Mouse (Mus musculus): ENCODE measurements around the gene Ptpn14. TPM values are rescaled to one million over a fixed set of nuclear protein-coding genes. Genes with fewer than 3 reads are reported as not detected.
A peak's percentile ranks its signal among the peaks of the same experiment; 100 is the strongest.

Gene Ptpn14
- polyA plus RNA-seq, 1 experiment from 2014 or later = 56.8 TPM

DNA sequence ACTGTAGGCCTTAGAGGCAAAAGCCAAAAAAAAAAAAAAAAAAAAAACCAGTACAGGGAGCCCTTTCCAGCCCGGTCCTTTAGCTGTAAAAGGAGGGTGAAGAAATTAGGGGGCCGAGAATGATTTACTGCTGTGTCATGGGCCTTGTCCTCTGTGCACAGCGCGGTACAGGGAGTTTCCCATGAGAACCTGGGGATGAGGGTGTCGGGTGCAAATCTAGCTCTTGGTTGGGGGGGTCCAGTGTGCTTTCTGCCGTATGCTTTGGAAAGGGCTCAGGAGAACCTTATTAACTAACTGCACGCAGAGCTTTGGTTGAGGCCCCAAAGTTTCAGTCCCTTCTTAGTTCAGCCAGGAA is 29.0 kb downstream of the Ptpn14 start:
- ChIA-PET POLR2A (interaction anchor here (0.7 to 1.0 kb wide), 4 partner anchors 8 to 59 kb away, joined by 3 to 6 read pairs (median 4); no protein-coding TSS in a partner anchor), CTCF (interaction anchor here (0.9 kb wide), 1 partner anchor 13 kb away, joined by 3 read pairs; no protein-coding TSS in a partner anchor)
- no peak for DNase-seq (ENCODE audit: low read depth, low spot score)
- H3K27me3 ChIP-seq = no peaks in the 10 kb centered on the region
- in situ Hi-C loops (cut with MboI; ENCODE audit: low pct_unique_long_range_greater_than_20kb) = no loop called here
- no peak for ATAC-seq
- no peak for TF ChIP-seq CTCF (IDR thresholded peaks at IDR 0.05)

DNA sequence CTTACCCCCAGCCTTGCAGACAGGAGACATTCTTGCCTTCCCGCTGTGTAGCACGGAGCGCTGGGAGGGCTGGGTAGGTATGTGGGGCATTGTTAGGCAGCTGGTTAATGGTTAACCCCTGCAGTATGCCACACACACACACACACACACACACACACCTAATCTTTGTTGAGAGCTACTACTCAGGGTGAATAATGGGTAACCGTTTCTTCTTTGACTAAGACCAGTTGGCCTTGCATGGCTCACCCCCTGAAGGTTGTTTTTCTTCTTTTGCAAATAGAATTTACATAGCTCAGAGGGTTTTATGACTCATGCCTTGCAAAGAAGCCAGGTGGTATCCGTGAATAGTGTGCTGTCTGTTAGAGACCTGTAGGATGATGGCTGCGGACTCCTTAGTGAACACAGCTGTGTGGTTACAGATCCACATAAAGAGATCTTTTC is 33.5 kb downstream of the Ptpn14 start:
- in situ Hi-C loops (cut with MboI; ENCODE audit: low pct_unique_long_range_greater_than_20kb) = no loop called here
- no peaks in the 10 kb centered on the region for H3K27me3 ChIP-seq
- ChIA-PET CTCF (interaction anchor here (0.8 to 1.5 kb wide), 8 partner anchors 9 to 34 kb away, joined by 3 to 6 read pairs (median 3); partner anchors contain the start of gene Ptpn14), POLR2A (interaction anchor here (0.8 to 2.7 kb wide), 4 partner anchors 12 to 33 kb away, joined by 4 to 8 read pairs (median 6); no protein-coding TSS in a partner anchor)
- ATAC-seq (peak; percentile 87), DNase-seq (ENCODE audit: low read depth, low spot score) (peak; percentile 80)
- no peak for TF ChIP-seq CTCF (IDR thresholded peaks at IDR 0.05)

DNA sequence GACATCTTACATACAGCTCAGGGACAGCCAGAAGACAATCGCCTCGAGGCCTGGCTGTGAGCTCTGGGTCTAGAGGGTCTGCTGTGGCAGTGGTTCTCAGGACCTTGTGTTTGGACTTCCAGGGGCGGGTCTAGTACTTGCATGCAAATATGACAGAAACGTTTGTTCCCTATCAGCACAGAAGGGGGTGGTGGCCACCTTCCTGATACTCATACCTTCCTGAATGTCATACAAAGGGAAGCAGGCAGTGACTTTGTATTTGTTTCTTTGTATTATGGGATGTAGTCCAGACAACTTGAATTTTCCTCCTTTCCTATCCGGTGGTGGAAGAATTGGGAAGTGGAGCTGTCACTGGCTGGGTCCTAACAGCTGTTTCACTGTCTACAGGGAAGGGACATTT is 36.2 kb downstream of the Ptpn14 start:
- TF ChIP-seq CTCF (IDR thresholded peaks at IDR 0.05) = no peak
- no peak for DNase-seq (ENCODE audit: low read depth, low spot score)
- POLR2A ChIA-PET = no interaction called here

DNA sequence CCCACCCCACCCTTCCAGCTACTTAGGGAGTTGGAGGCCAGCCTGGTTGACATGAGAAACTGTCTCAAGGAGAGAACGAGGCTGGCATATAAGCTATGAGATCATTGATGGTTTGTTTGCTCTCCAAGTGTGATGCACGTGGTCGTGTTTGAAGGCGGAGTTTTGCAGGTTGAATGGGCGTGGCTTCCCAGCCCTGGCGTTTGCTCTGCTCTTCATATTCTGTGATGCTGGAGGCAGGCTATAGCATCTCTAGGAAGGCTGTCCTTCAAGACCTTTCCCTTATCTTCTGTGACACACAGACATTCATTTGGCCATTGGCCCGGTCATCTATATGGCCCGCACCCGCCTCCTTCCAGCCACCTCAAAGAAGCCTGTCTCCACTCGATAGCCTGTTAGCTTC is 39.1 kb downstream of the Ptpn14 start:
- TF ChIP-seq CTCF (IDR thresholded peaks at IDR 0.05) = no peak
- in situ Hi-C loops (cut with MboI; ENCODE audit: low pct_unique_long_range_greater_than_20kb) = no loop called here
- POLR2A ChIA-PET = no interaction called here
- DNase-seq (ENCODE audit: low read depth, low spot score) (no peak), ATAC-seq (no peak)
- no peaks in the 10 kb centered on the region for H3K27me3 ChIP-seq
- CTCF ChIA-PET = interaction anchor here (1.2 to 1.5 kb wide), 3 partner anchors 16 to 111 kb away, joined by 3 to 4 read pairs (median 3); no protein-coding TSS in a partner anchor

More for the DNA sequence above, 36.2 kb downstream of the Ptpn14 start:
- in situ Hi-C loops (cut with MboI; ENCODE audit: low pct_unique_long_range_greater_than_20kb) = no loop called here
- no peaks in the 10 kb centered on the region for H3K27me3 ChIP-seq
- no peak for ATAC-seq
- CTCF ChIA-PET = interaction anchor here (1.2 to 1.3 kb wide), 2 partner anchors 11 to 27 kb away, joined by 3 read pairs; no protein-coding TSS in a partner anchor

DNA sequence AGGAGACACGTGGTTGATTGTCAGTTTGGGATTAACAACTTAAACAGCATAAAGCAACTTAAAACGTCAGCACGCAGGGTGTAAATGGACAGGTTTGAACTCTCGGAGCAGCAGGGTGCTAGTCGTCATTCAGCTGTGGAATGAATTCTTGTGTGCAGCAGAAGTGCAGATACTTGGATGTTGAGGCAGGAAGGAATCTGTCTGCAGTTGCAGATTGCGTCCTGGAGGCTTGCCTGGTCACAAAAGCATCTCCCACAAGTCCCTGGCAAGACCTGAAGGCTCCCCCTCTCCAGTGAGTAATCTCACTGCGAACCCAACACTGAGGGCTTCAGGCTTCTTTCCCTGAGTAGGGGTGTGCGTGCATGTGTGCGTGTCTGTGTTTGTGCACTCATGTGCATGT is 39.8 kb downstream of the Ptpn14 start:
- DNase-seq (ENCODE audit: low read depth, low spot score) (no peak), ATAC-seq (no peak)
- no peaks in the 10 kb centered on the region for H3K27me3 ChIP-seq
- POLR2A ChIA-PET = interaction anchor here (1.3 to 1.5 kb wide), 2 partner anchors 9 to 22 kb away, joined by 3 to 4 read pairs; no protein-coding TSS in a partner anchor
- in situ Hi-C loops (cut with MboI; ENCODE audit: low pct_unique_long_range_greater_than_20kb) = no loop called here
- CTCF ChIA-PET = interaction anchor here (1.2 to 1.5 kb wide), 3 partner anchors 15 to 111 kb away, joined by 3 to 4 read pairs (median 3); no protein-coding TSS in a partner anchor
- TF ChIP-seq CTCF (IDR thresholded peaks at IDR 0.05) = no peak

DNA sequence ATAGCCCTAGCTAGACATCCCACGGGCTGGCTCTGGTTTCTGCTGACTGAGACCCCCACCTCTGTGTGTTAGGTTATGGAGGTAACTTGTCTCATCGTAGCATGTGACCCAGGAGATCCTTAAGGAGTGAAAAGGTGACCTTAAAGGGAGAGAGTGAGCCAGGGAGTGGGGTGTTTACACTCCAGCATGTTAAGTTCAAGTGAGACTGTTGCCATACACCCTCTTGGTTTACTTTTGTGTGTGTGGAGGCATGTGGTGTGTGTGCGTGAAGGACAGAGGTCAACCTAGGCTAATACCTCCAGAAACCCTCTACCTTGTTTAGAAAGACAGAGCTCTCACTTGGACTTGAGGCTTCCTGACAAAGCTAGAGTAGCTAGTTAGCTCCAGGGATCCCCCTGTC is 42.4 kb downstream of the Ptpn14 start:
- no peak for TF ChIP-seq CTCF (IDR thresholded peaks at IDR 0.05)
- H3K27me3 ChIP-seq = no peaks in the 10 kb centered on the region
- POLR2A ChIA-PET = interaction anchor here (0.7 to 1.3 kb wide), 3 partner anchors 14 to 17 kb away, joined by 3 read pairs; no protein-coding TSS in a partner anchor
- CTCF ChIA-PET = interaction anchor here (0.7 to 2.0 kb wide), 2 partner anchors 9 to 40 kb away, joined by 3 to 6 read pairs; no protein-coding TSS in a partner anchor
- in situ Hi-C loops (cut with MboI; ENCODE audit: low pct_unique_long_range_greater_than_20kb) = no loop called here
- no peak for DNase-seq (ENCODE audit: low read depth, low spot score)
- ATAC-seq = no peak

DNA sequence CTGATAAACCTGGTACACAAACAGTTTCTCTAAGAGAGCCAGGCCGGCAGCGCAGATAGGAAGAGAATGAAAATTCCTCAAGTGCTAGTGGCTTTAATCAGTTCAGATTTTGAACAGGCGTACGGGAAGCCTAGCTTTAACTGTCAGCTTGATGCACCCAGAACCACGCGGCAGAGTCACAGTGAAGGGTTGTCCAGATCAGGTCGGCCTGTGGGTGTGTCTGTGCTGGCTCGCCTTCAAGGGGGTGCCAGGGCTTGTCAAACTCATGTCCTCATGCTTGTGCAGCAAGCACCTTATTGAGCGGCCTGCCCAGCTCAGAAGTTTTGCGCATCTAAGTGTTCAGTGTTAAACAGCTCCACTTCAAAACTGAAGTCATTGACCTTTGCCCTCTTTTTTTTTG is 44.6 kb downstream of the Ptpn14 start:
- no peak for TF ChIP-seq CTCF (IDR thresholded peaks at IDR 0.05)
- in situ Hi-C loops (cut with MboI; ENCODE audit: low pct_unique_long_range_greater_than_20kb) = no loop called here

DNA sequence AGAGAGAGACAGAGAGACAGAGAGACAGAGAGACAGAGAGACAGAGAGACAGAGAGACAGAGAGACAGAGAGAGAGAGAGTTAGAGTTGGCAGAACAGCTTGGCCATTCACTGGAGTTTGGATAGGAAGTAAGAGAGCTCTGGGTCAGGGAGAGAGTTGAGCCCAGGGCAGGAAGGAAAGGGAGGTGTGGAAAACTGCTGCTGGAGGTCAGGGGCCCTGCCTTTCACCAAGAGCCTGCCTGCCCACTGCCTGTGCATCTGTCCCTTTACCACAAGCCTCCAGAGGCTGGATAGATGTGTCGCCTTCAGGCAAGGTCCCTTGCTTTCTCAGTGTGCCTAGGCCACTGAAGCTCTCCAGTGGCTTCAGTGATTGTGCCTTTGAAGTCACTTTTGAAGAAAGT is 46.7 kb downstream of the Ptpn14 start:
- in situ Hi-C loops (cut with MboI; ENCODE audit: low pct_unique_long_range_greater_than_20kb) = no loop called here
- no peaks in the 10 kb centered on the region for H3K27me3 ChIP-seq
- no peak for DNase-seq (ENCODE audit: low read depth, low spot score)
- TF ChIP-seq CTCF (IDR thresholded peaks at IDR 0.05) = no peak
- CTCF ChIA-PET = interaction anchor here (1.4 kb wide), 1 partner anchor 17 kb away, joined by 3 read pairs; no protein-coding TSS in a partner anchor
- no peak for ATAC-seq
- POLR2A ChIA-PET = interaction anchor here (1.3 kb wide), 1 partner anchor 13 kb away, joined by 4 read pairs; no protein-coding TSS in a partner anchor

More for the DNA sequence above, 44.6 kb downstream of the Ptpn14 start:
- POLR2A ChIA-PET = interaction anchor here (0.7 to 1.3 kb wide), 2 partner anchors 10 to 70 kb away, joined by 3 read pairs; no protein-coding TSS in a partner anchor
- no peak for ATAC-seq
- no peak for DNase-seq (ENCODE audit: low read depth, low spot score)
- no peaks in the 10 kb centered on the region for H3K27me3 ChIP-seq
- CTCF ChIA-PET = interaction anchor here (1.0 to 2.2 kb wide), 2 partner anchors 14 to 45 kb away, joined by 3 to 5 read pairs; no protein-coding TSS in a partner anchor

DNA sequence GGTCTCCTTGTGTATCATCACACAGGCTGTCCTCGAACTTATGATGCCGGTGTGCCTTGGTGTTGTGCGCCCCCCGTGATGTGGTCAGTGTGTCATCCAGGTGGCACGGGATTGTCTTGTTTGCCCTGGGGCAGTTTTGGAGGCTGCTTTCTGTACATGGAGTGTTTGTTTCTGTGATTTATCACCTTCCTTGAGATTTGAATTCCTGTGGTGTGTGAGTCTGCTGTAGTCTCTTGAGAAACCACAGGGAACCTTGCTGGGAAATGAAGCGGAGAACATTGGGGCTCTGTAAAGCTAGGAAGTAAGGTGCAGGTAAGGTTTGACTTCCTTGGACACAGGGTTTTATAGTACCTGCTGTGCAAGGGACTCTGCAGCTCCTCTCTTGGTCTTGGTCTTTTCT is 49.1 kb downstream of the Ptpn14 start:
- ATAC-seq (peak; percentile 51), DNase-seq (ENCODE audit: low read depth, low spot score) (no peak)
- TF ChIP-seq CTCF (IDR thresholded peaks at IDR 0.05) = no peak
- in situ Hi-C loops (cut with MboI; ENCODE audit: low pct_unique_long_range_greater_than_20kb) = no loop called here
- ChIA-PET CTCF (interaction anchor here (1.1 to 1.4 kb wide), 3 partner anchors 14 to 151 kb away, joined by 3 to 5 read pairs (median 4); no protein-coding TSS in a partner anchor), POLR2A (interaction anchor here (0.6 to 1.4 kb wide), 4 partner anchors 9 to 49 kb away, joined by 3 to 4 read pairs (median 4); partner anchors contain the start of gene Ptpn14)
- H3K27me3 ChIP-seq = no peaks in the 10 kb centered on the region

DNA sequence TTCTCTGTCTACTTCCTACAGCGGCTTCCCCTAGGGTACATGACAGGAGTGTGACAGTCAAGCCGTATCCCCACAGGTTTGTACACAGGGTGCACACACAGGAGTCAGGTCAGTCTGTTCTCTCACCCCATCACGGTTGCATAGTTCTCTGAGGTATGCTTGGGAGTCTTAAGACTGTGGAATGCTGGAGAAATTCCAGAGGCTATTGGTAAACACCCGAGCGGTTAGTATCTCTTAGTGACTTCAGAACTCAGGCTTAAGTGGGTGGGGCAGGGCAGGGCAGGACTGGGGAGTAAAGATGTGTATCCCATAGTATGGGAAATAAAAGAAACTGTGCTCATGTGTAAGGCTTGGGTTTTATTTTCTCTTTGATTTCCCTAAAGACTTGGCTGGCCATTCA is 50.3 kb downstream of the Ptpn14 start:
- ChIA-PET POLR2A (interaction anchor here (0.8 kb wide), 1 partner anchor 16 kb away, joined by 7 read pairs; no protein-coding TSS in a partner anchor), CTCF (interaction anchor here (0.7 to 1.2 kb wide), 2 partner anchors 15 to 62 kb away, joined by 3 to 5 read pairs; no protein-coding TSS in a partner anchor)
- no peaks in the 10 kb centered on the region for H3K27me3 ChIP-seq
- peak; percentile 88 for ATAC-seq
- no peak for TF ChIP-seq CTCF (IDR thresholded peaks at IDR 0.05)
- in situ Hi-C loops (cut with MboI; ENCODE audit: low pct_unique_long_range_greater_than_20kb) = no loop called here
- no peak for DNase-seq (ENCODE audit: low read depth, low spot score)

DNA sequence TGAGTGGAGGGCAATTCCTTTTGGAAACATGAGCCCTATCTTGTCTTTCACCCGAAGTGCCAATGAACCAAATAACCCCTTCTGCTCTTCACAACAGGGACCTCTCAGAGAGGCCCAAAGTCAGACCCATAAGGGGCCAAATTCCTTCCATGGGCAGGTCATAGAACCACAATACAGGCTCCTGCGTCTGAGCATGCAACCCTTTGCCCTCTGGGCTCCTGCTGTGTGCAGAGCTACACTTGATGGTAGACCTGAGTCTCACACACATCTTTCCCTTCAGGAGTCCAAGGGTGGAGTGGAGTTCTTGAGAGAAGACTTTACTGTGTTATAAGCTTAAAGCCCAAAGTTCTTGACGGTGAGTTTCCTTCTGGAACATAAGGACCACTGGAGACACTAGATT is 51.2 kb downstream of the Ptpn14 start:
- POLR2A ChIA-PET = no interaction called here
- no peak for DNase-seq (ENCODE audit: low read depth, low spot score)

More for the DNA sequence above, 51.2 kb downstream of the Ptpn14 start:
- H3K27me3 ChIP-seq = no peaks in the 10 kb centered on the region
- TF ChIP-seq CTCF (IDR thresholded peaks at IDR 0.05) = no peak
- CTCF ChIA-PET = interaction anchor here (1.0 kb wide), 1 partner anchor 17 kb away, joined by 3 read pairs; no protein-coding TSS in a partner anchor
- ATAC-seq = no peak
- in situ Hi-C loops (cut with MboI; ENCODE audit: low pct_unique_long_range_greater_than_20kb) = no loop called here

All from Patski (cell line).